Mouse (Mus musculus) thymus, postnatal 10 days (tissue): ENCODE measurements at regions not wholly inside any gene's neighbourhood (a gene's known extent, or its start where the extent isn't known, plus 50 kb on each side); places are given as distances from the start of the nearest gene placed in this dataset.

ENCODE experiments used
- DNase-seq, 2 experiments: peaks; one replicate each; pipeline ENCODE4 v3.0.0; 2021; ENCODE audit warnings: low spot score in 2 of 2

DNA sequence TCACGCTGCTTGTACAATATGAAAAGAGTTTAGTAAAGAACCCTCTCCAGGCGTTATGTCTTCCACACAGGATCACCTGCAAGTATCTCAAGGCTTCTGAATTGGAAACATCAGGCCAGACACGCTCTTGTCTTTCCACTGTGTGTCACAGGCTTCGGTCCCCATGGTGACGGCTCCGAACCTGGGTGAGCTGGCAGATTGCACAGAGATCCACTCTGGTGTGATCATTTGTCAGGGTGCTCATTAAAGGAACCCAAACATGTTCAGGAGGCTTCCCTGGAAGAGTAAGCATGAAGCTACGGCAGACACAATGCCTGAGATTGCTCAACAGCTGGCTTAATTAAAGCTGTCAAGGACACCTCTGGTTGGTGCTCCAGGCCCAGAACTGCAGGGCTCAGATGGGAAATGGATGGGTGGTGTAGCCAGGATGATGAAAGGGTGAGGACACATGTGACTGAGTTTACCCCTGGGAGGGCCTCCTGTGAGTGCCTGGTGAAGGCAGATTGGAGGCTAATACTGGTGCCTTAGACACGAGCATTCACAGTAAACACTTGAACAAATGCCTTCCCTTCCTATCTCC lies 63.3 kb upstream of the Map1b start:
- DNase-seq: no peak

GRCm38 (mm10) chr13:99577686-99578085 lies 61.3 kb upstream of the Map1b start:
- no peak for DNase-seq

- DNase-seq: no peak
Measured at GRCm38 (mm10) chr13:99573021-99573420, 56.7 kb upstream of the Map1b start.

- no peak for DNase-seq
Measured at GRCm38 (mm10) chr13:99572381-99572780, 56.0 kb upstream of the Map1b start.
